ENCODE assay signal across 25 mouse cellular contexts in the genomic region with DNA sequence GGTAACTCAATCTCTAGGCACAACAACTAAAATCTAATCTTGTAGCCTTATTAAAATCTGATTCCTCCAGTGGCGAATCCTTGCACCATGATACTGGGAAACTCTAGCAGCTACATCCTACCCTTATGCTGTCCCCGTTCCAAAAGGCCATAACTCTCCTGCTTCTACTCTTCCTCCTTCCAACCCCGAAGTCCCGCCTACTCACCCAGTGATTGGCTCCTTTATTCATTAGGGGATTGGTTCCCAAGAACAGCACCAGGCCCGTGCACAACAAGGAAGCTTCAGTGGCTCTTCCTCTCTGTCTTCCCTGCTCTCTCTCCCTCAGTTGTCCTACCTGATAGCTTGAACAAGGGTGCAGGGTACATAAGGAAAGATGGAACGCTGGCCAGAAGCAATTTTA. TPM values are rescaled to one million over a fixed set of nuclear protein-coding genes. Genes with fewer than 3 reads are reported as not detected.
A peak's percentile ranks its signal among the peaks of the same experiment; 100 is the strongest.
DNase-seq lines count a peak whose midpoint lies in the region; ATAC-seq and TF ChIP-seq lines count a peak whose summit lies in the region.
"Had no signal": no experiment of that assay in that cellular context is flagged by ENCODE, and none has a peak within 500 bp of the region (broad histone marks: within the 10 kb centered on the region; RNA-seq: fewer than 3 reads in every experiment).

No protein-coding gene starts in this region.

- H3K27ac ChIP-seq in liver, embryonic 13.5 days: 0 out of 2 replicates have a peak overlapping the region, but pooled peaks have one; percentile 2
- H3K27ac ChIP-seq in ES-E14 (ENCODE audit: insufficient read depth, low read depth, low read length, poor library complexity, severe bottlenecking): peak overlapping the region; percentile 50; the same call in 1 of the 2 replicates
- no peak overlapping the region for H3K27ac ChIP-seq in hindbrain, embryonic 13.5 days
- H3K27ac ChIP-seq in stomach, postnatal 0 days (replicated peaks): no peak overlapping the region
- H3K27ac ChIP-seq: embryonic facial prominence, embryonic 13.5 days; embryonic facial prominence, embryonic 15.5 days; forebrain, embryonic 10.5 days; forebrain, embryonic 12.5 days had no signal

- no peaks in the 10 kb centered on the region for H3K27me3 ChIP-seq in liver, embryonic 13.5 days
- no peaks in the 10 kb centered on the region for H3K27me3 ChIP-seq in hindbrain, embryonic 13.5 days
- no peaks in the 10 kb centered on the region for H3K27me3 ChIP-seq in stomach, postnatal 0 days (ENCODE audit: control insufficient read depth, insufficient read depth, low read length)
- H3K27me3 ChIP-seq: embryonic facial prominence, embryonic 13.5 days; embryonic facial prominence, embryonic 15.5 days; forebrain, embryonic 12.5 days had no signal

- H3K9ac ChIP-seq in liver, embryonic 13.5 days: no peak overlapping the region
- H3K9ac ChIP-seq in ES-E14 (ENCODE audit: insufficient read depth, low read depth, low read length, poor library complexity, severe bottlenecking): no peak overlapping the region
- no peak overlapping the region for H3K9ac ChIP-seq in hindbrain, embryonic 13.5 days
- no peak overlapping the region for H3K9ac ChIP-seq in stomach, postnatal 0 days (ENCODE audit: low read length)
- H3K9ac ChIP-seq: embryonic facial prominence, embryonic 13.5 days; embryonic facial prominence, embryonic 15.5 days; forebrain, embryonic 12.5 days had no signal

- no peak for DNase-seq in liver, embryonic 13.5 days
- no peak for DNase-seq in liver
- no peak for DNase-seq in ES-E14 (ENCODE audit: low read depth, low spot score)
- peak; percentile 64 for DNase-seq in ZHBTc4 (ENCODE audit: low read depth, low spot score)
- no peak for DNase-seq in stomach, postnatal 0 days (ENCODE audit: low spot score)
- no peak for DNase-seq in heart, adult 8-10 months (ENCODE audit: low spot score)
- DNase-seq: adrenal gland, adult 2 months; adrenal gland, postnatal 10 days; adrenal gland, postnatal 25 days; cerebellum, adult 11 months; cerebellum, adult 18-20 months; cerebellum, adult 8-10 months; cerebellum, adult 9-11 months; cerebellum, postnatal 14 days; cerebellum, postnatal 36 days; embryo, embryonic 11 days had no signal

- in situ Hi-C loops in ES-E14 (cut with MboI; ENCODE audit: low sequenced_read_pairs in 2 of 2, unreplicated experiment in 2 of 2): no loop called here

- ATAC-seq in liver, embryonic 13.5 days (ENCODE audit: low read depth): no peak
- no peak for ATAC-seq in hindbrain, embryonic 13.5 days (ENCODE audit: low FRiP score)
- no peak for ATAC-seq in stomach, postnatal 0 days (ENCODE audit: low FRiP score, low TSS enrichment)
- ATAC-seq: forebrain, embryonic 14.5 days; forebrain, embryonic 16.5 days had no signal

- H3K36me3 ChIP-seq in liver, embryonic 13.5 days: no peaks in the 10 kb centered on the region
- no peaks in the 10 kb centered on the region for H3K36me3 ChIP-seq in ES-E14 (ENCODE audit: control insufficient read depth, insufficient read depth, low read length, poor library complexity, severe bottlenecking)
- H3K36me3 ChIP-seq in hindbrain, embryonic 13.5 days: no peaks in the 10 kb centered on the region
- H3K36me3 ChIP-seq in stomach, postnatal 0 days (ENCODE audit: control insufficient read depth, insufficient read depth, low read length): no peaks in the 10 kb centered on the region
- H3K36me3 ChIP-seq: embryonic facial prominence, embryonic 13.5 days; embryonic facial prominence, embryonic 15.5 days; forebrain, embryonic 10.5 days; forebrain, embryonic 12.5 days had no signal

- H3K4me2 ChIP-seq in liver, embryonic 13.5 days: no peak overlapping the region
- H3K4me2 ChIP-seq in hindbrain, embryonic 13.5 days: no peak overlapping the region
- no peak overlapping the region for H3K4me2 ChIP-seq in stomach, postnatal 0 days (replicated peaks; ENCODE audit: low read depth)
- H3K4me2 ChIP-seq: embryonic facial prominence, embryonic 13.5 days; embryonic facial prominence, embryonic 15.5 days; forebrain, embryonic 12.5 days had no signal

- no peak for TF ChIP-seq EP300 in stomach, postnatal 0 days (optimal IDR thresholded peaks at IDR 0.05)

- H3K9me3 ChIP-seq in liver, embryonic 13.5 days (replicated peaks): no peaks in the 10 kb centered on the region
- H3K9me3 ChIP-seq in ES-E14 (ENCODE audit: control insufficient read depth, insufficient read depth, low read depth, low read length): no peaks in the 10 kb centered on the region
- no peaks in the 10 kb centered on the region for H3K9me3 ChIP-seq in hindbrain, embryonic 13.5 days
- no peaks in the 10 kb centered on the region for H3K9me3 ChIP-seq in stomach, postnatal 0 days (ENCODE audit: control insufficient read depth, low read length)
- H3K9me3 ChIP-seq: embryonic facial prominence, embryonic 13.5 days; embryonic facial prominence, embryonic 15.5 days; forebrain, embryonic 10.5 days; forebrain, embryonic 12.5 days had no signal

- H3K4me3 ChIP-seq in liver, embryonic 13.5 days (replicated peaks): no peak overlapping the region
- 0 out of 4 replicates have a peak overlapping the region, but pooled peaks have one; percentile 9 to 38 for H3K4me3 ChIP-seq in ES-E14 (ENCODE audit: insufficient read depth in 1 of 2, low read depth in 1 of 2, low read length in 2 of 2, poor library complexity in 1 of 2, severe bottlenecking in 1 of 2)
- no peak overlapping the region for H3K4me3 ChIP-seq in hindbrain, embryonic 13.5 days
- no peak overlapping the region for H3K4me3 ChIP-seq in stomach, postnatal 0 days (ENCODE audit: low read depth, low read length)
- H3K4me3 ChIP-seq: embryonic facial prominence, embryonic 13.5 days; embryonic facial prominence, embryonic 15.5 days; erythroblast, embryonic 14.5 days; forebrain, embryonic 10.5 days; forebrain, embryonic 12.5 days had no signal

- 68% methylated on average over 6 of the region's 6 CpGs for WGBS in liver, embryonic 13.5 days (ENCODE audit: insufficient replicate concordance)
- WGBS in hindbrain, embryonic 13.5 days: 89% methylated on average over 6 of the region's 6 CpGs
- WGBS in stomach, postnatal 0 days: 83% methylated on average over 6 of the region's 6 CpGs

- TF ChIP-seq CTCF in stomach, postnatal 0 days (IDR thresholded peaks at IDR 0.05; ENCODE audit: low read depth): no peak

- peaks cover 82% of the 10 kb centered on the region for H3K4me1 ChIP-seq in liver, embryonic 13.5 days (replicated peaks)
- H3K4me1 ChIP-seq in ES-E14 (ENCODE audit: control insufficient read depth in 2 of 2, insufficient read depth in 2 of 2, low read length in 2 of 2, poor library complexity in 1 of 2): peaks cover 9 to 25% of the 10 kb centered on the region in 2 experiments; a peak in 3 of 4 replicates
- peaks cover 22% of the 10 kb centered on the region for H3K4me1 ChIP-seq in hindbrain, embryonic 13.5 days (replicated peaks)
- 0 out of 2 replicates have a peak, but pooled peaks cover 2% of the 10 kb centered on the region for H3K4me1 ChIP-seq in stomach, postnatal 0 days (replicated peaks; ENCODE audit: control insufficient read depth, insufficient read depth)

TF ChIP-seq in ES-E14, 5 proteins besides CTCF, POLR2A, EP300 and RAD21:
- TF ChIP-seq ZC3H11A (IDR thresholded peaks at IDR 0.05; ENCODE audit: borderline replicate concordance, low read depth, low read length) (no peak), ZNF384 (IDR thresholded peaks at IDR 0.05; ENCODE audit: low read depth, low read length) (no peak), MAFK (IDR thresholded peaks at IDR 0.05; ENCODE audit: insufficient read depth, low read depth, low read length) (no peak), HCFC1 (IDR thresholded peaks at IDR 0.05; ENCODE audit: borderline replicate concordance, insufficient read depth, low read length) (no peak)

RNA-seq across cellular contexts. Expression of a gene that starts 39.8 kb away (rescaled TPM):
- 4.2 and 4.7 TPM in 2 replicates for polyA plus RNA-seq in liver, embryonic 13.5 days (2015; fragmentation: Nextera tagmentation; extraction: Ambion mirVana)
- total RNA-seq in ES-E14 (2012; rRNA removed): 56.1 and 72.5 TPM in 2 replicates
- polyA plus RNA-seq in hindbrain, embryonic 13.5 days (2015; fragmentation: Nextera tagmentation; extraction: Ambion mirVana): 15.8 and 16.5 TPM in 2 replicates
- 25.2 and 39.8 TPM in 2 replicates for polyA plus RNA-seq in stomach, postnatal 0 days (2015; fragmentation: Nextera tagmentation; extraction: Ambion mirVana)
- total RNA-seq in heart, adult 8-10 months (2022): 10 to 100 TPM; 26.3 to 31.9 (median 29.0) TPM

RNA-seq across cellular contexts. Expression of a gene that starts 47.3 kb away (rescaled TPM):
- polyA plus RNA-seq in liver, embryonic 13.5 days (2015; fragmentation: Nextera tagmentation; extraction: Ambion mirVana): 11.1 and 12.0 TPM in 2 replicates
- 5.8 and 7.7 TPM in 2 replicates for total RNA-seq in ES-E14 (2012; rRNA removed)
- polyA plus RNA-seq in hindbrain, embryonic 13.5 days (2015; fragmentation: Nextera tagmentation; extraction: Ambion mirVana): 42.7 and 44.4 TPM in 2 replicates
- 17.9 and 22.2 TPM in 2 replicates for polyA plus RNA-seq in stomach, postnatal 0 days (2015; fragmentation: Nextera tagmentation; extraction: Ambion mirVana)
- total RNA-seq in heart, adult 8-10 months (2022): not detected
- total RNA-seq: adrenal gland, adult 2 months; adrenal gland, postnatal 10 days; adrenal gland, postnatal 25 days had no signal
- polyA plus RNA-seq: adrenal gland, adult 2 months; brain, embryonic 14.5 days; erythroblast, embryonic 14.5 days had no signal

Comparison
In these comparisons a context has a peak if more than half of its experiments do, and no peak if none do; other contexts are left out.
1. H3K27ac ChIP-seq: peak in liver, embryonic 13.5 days (single experiment) and ES-E14 (single experiment); none in hindbrain, embryonic 13.5 days (single experiment) and stomach, postnatal 0 days (single experiment).
2. H3K4me3 ChIP-seq: peak in ES-E14 (2 of 2); none in liver, embryonic 13.5 days (single experiment), hindbrain, embryonic 13.5 days (single experiment) and stomach, postnatal 0 days (single experiment).